Mouse (Mus musculus) urinary bladder, postnatal 25 days (tissue): ENCODE results near the gene Cideb.

Source experiments
- DNase-seq: peaks from one replicate; pipeline ENCODE4 v3.0.0; 2022; ENCODE audit warnings: low spot score

Cideb gene

DNA sequence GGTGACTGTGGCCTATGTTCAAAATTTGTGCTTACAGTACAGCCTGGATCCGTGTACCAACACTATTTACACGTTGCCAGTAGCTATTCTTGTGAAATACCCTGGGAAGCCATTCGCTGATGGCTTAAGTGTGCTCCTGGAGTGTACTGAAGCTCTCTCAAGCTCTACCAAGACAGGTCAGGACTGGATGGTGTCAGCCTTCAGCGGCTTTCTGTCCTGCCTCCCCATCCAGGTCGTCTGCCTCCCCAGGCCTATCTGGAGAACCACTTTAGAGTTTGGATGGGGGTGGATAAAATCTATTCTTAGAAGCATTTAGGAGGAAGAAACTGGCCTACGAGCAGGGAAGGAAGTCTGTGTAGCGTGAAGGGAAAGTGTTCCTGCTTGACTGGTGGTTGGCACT, 4.9 kb upstream of the Cideb start:
- DNase-seq = no peak

DNA sequence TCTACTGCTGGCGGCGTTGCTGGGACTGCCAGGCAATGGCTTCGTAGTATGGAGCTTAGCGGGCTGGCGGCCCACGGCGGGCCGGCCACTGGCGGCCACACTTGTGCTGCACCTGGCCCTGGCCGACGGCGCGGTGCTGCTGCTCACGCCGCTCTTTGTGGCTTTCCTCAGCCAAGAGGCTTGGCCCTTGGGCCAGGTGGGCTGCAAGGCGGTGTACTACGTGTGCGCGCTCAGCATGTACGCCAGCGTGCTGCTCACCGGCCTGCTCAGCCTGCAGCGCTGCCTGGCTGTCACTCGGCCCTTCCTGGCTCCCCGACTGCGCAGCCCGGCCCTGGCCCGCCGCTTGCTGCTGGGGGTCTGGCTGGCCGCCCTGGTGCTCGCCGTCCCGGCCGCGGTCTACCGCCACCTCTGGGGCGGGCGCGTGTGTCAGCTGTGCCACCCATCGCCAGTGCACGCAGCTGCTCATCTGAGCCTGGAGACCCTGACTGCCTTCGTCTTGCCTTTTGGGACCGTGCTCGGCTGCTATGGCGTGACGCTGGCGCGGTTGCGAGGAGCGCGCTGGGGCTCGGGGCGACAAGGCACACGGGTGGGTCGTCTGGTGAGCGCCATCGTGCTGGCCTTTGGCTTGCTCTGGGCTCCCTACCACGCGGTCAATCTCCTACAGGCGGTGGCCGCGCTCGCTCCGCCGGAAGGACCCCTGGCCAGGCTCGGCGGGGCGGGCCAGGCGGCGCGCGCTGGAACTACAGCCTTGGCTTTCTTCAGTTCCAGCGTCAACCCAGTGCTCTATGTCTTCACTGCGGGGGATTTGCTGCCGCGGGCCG, 4.0 kb upstream of the Cideb start:
- DNase-seq = peak; percentile 39

DNA sequence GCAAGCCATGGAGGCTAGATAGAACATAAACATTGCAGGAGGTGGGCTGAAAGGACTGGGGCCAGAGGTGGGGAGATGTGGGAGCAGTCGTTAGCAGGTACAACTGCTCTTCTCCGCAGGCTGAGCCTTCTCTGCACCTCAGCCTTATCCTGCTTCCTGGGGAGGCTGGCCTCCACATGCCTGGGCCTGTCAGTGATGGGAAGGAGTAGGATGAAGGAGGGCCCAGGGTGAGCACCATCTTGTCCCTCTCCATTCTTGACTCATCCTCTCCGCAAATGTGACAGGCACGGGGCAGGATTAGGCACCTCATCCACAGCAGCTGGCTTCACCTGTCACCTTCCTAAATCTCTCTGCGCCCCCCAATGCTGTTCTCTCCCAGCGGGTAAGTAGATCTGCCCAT, 2.9 kb upstream of the Cideb start, which contains the start of gene Ltb4r2:
TSS of gene Ltb4r2 (plus strand) at position 266 of the 400 bp plus-strand sequence.
- DNase-seq = no peak

DNA sequence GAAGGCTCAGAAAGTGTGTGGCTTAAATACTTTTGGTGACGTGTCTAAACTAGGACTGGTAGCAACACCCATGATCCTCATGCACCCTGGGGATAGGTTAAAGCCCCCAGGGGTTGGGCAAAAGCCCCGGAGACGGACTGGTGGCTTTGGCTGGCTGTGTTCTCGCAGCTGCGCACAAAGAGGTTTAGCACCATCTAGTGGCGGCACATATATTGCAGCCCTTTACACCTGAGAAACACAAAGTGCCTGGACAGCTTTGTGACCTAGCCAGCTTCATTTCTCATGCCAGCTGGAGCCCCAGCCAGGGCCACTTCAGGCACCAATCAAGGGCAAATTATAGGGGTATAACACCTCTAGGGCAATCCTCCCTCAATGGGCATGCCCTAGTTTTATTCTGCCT, 1.9 kb upstream of the Cideb start:
- peak; percentile 77 for DNase-seq

DNA sequence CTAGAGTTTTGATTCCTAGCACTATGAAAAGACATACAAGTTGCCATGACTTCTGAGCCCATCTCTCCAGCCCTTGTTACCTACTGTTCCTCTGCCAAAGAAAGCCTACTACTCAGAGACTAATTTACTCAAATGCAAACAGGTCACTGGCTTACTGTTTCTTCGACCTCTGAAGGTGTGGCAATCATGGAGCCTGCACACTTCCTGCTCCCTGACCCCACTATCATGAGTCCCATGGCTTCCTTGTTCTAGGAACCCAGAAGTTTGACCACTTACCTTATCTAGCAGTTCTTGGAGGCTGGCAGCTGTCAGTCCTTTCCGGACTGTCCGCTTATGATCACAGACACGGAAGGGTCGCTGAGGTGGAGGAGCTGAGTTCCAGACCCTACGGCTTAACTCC, 692 bp downstream of the Cideb start:
- DNase-seq = no peak

DNA sequence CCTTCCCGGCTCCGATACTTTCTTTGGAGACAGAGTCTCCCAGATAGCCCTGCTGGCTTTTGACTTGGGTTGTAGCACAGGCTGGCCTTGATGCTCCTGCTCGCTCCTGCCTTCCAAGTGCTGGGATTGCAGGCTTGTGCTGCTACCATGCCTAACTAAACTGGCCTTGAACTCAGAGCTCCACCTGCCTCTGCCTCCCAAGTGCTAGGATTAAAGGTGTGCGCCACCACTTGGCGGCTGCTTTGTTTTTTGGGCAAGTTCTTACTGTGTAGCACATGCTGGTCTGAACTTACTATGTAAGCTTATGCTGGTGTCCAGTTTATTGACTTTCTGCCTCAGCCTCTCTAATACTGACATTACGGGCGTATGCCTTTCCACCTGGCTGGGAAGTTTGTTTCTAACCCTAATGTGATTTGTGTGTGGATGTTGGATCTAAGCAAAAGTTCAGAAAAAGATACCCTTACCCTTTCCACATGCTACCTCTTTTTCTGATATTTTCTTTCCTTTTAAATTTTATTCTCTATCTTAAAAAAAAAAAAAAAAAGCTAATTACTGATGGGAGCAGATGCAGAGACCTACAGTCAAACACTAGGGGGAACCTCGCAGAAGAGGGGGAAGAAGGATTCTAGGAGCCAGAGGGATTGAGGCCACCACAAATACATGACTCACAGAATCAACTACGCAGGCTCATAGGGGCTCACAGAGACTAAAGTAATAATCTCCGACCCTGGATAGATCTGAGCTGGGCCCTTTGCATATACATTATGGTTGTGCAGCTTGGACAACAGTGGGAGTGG, 11.0 kb downstream of the Cideb start:
- DNase-seq = no peak

DNA sequence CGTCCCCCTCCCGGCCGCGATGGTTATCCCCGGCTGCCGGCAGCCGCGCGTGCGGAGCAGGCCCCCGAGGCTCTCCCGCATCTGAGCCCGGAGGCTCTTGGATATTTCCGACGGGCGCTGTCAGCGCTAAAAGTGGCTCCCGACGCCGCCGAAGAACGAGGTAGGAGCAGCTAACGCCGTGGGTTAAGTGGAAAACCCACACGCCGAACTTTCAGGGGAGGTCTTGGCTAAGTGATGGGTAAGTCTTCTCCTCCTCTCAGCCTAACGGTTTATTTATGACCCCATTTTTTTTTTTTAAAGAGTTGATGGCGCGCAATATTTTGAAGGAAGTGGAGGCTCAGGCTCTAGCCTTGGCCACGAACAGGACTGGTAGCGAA, 12.4 kb downstream of the Cideb start:
- DNase-seq = no peak

DNA sequence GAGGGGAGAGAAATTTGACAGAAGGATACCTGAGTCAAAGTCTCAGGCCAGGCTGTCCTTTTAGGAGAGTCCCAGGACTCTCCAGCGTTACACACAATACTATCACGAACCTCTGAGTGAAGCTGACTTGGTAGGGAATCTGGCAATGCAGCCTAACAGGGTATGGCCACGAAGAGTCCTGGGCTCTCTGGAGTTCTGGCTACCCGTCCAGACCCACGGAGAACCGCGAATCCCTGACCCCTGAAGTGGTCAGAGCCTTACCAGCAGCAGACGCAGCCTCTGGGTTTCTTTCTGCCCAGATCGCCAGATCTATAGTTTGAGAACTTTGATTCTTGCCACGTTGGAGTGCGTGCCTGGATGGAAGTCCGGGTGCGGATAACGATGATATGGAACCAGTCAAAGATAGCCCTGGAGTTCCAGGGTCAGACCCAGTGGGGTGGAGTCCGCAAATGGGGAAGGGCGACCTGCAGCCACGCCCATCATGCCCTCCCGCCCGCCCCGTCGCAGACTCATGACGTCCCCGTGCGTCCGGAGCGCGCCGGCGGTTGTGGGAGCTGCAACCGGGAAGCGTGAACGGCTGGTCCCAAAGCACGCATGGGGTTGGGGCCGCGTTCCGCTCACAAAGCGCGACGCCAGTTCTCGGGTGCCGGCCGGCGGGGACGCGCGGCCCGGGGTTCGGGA, 12.9 kb downstream of the Cideb start, which contains the start of the genes Dhrs1 and Nop9:
TSS of gene Dhrs1 (minus strand) at position 511 of the 681 bp plus-strand sequence.
TSS of gene Nop9 (plus strand) at position 514 of the 681 bp plus-strand sequence.
- peak; percentile 82 for DNase-seq

DNA sequence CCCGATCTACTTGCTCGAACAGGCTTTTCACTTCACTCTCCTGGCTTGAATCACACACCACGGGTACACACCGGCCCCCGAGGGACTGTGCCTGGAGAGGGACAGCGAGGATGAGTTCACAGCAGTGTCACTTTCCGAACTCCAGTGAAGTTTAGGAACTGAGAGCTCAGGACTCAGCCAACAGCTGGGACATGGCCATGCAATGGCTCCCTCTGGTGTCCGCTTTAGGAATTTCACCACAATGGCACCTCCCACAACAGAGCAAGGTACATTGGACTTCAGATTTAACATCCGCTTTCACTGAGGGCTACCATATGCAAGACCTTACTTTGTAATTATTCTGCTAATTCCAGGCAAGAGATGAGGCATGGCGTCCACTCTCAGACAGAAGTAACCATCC, 14.5 kb downstream of the Cideb start:
- peak; percentile 88 for DNase-seq

DNA sequence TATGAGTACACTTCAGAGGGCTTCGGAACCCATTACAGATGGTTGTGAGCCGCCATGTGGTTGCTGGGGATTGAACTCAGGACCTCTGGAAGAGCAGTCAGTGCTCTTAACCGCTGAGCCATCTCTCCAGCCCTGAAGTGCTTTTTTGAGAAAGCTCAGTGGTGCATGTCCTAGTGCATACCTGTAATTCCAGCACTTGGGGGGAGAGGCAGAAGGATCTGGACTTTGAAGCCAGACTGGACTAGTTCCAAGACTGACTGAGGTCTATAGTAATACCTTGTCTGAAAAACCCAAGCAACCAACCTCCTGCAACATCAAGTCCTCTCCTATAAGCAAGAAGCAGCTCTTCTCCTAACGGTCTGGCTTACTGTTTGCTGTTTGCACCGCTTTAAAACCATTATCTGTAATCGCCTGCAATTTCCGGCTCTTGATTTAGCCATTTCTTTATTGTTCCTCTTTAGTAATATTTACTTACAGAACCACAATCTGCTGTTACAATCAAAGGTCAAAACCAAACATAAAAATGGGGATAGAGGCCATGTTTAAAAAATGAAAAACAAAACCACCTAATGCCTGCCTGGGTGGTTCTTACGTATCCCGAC, 21.1 kb downstream of the Cideb start:
- DNase-seq = no peak

DNA sequence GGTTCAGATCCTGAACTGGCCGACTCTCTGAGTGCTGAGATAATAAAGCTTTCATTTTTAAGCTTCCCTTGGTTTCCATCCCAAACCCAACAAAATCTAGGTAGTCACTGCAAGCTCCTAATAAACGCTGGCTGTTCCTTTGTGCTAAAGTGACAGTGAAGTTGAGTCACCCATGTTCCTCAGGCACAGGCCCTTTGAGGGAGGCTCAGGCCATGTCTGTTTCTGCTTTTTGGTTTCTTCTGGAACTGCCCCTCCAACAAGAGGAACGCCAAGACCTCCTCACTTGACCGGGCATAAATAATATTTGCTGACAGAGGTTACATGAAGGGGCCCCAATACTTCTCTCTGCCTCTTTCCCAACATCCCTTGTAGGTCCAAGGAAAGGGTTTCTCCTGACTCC, 22.5 kb downstream of the Cideb start:
- no peak for DNase-seq

DNA sequence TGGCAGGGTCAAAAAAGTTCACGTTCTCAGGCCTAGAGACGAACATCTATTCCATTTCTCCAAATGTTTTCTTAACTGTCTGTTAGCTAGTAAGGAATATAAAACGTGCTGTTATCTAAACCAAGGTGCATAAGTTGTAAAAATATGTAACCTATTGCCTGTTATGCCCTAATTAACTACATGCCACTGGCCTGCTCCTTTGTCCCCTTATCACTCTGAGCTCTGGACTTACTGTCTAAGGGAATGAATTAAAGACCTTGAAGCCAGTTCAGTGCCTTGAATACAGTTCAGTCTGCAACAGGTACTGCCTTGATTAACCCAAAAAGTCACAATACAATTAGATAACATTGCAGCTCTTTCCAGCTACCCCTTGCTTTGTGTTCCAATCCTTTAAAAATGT, 22.9 kb downstream of the Cideb start:
- DNase-seq = no peak

DNA sequence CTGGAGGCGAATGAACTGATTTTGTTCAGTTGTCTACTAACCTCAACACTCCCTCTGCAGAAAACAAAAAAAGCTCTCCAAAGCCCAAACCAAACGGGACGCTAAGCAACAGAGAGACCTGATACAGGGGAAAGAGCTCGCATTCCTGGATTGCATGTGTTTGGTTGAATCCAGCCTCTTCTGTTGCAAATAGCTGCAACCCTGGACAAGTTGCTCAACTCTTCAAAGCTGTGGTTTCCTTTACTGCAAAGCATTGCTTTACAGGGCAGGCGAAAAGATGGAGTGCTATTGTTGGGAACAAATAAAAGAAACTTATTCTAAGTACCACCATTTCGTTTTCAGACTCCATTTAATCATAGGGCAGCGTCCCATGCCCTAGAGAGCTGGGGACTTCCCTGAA, 23.4 kb downstream of the Cideb start:
- DNase-seq = no peak

DNA sequence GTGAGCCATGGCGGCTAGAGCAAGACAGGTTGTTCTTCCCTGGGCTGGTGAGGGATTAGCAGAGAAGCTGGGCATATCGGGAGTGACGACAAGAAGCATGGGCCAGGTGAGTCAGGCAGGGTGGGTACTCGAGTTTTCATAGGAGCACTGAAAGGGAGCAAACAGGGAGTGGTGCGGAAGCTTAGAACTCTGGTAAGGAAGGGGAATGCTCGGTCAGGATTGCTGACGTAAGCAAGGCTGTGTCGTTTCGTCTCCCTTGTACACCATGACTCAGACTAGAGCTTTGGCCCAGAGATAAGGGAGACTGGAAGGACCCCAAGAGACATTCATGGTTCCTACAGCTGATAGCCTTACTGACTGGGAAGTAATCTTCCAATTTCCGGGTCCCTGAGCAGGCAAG, 24.4 kb downstream of the Cideb start:
- DNase-seq = no peak

DNA sequence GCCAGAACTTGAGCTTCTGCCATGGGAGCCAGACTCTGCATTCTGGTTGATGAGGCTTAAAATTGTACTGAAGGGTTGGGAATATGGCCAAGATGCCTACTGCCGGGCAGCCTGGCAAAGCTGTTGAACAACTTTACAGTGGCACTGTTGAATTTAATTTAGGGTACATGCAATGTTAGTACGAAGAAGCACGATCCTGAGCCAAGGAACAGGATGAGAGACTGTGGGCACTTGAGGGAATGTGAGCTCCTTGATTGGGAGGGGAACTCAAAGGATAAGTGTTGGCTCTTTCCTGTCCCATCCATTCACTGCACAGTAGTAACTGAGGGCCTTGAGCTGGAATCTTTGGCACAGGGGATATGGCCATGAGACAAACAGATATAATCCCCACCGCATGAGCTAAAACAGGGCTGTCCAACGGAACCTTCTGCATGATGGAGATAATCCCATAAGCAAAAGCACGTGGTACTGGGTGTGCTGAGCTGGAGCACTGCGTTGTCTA, 27.7 kb downstream of the Cideb start:
- no peak for DNase-seq

DNA sequence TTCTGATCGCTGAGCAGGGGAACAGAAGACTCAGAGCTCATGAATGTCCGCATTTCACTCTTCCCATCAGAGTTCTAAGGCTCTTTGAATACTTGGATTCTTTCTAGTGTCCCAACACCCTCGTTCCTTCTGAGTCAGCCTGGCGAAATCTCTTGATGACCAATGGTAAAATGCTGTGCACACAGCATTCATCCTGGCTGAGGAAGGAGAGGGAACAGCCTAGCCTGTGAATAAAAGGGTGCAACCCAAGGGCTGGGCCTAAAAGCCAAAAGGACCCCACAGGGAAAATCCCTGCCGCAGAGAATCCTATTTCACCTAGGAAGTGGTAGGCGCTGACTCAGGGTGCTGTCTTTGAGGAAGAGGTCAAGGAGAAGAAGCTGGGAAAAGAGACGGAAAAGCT, 28.1 kb downstream of the Cideb start:
- DNase-seq = no peak

DNA sequence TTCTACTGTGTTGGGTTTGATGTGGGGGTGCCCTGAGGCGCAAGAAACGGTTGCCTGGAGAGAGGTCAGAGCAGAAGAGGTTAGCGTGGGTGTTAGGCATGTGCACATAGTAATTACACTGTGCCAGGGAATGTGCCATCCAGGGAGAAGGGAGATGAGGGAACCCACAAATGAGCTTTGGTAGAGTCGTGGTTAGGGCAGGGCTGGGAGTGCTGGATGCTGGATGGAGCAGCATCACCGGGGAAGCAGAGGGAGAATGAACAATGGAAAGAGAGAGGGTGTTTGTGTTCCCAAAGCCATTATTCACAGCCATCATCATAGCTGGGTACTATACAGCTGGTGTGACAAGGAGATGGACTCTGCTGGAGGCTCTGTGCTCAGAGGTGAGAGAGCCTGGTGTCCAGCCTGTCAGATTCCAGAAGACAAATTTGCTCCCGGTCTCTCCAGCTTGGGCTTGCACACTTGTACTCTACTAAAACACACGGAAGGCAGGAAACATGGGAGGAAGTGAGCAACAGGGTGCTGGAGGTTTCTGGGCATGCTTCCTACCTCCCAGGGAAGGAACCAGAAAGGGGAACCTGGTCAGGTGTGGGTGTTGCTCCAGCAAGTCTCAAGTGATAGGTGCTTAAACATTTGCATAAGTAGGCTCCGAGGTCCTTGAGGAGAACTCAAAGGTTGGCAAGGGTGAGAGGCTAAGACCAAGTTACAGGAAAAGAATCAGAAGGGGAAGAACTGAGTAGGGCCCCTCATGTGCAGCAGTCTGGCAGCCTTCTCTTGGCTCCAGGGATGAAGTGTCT, 30.2 kb downstream of the Cideb start:
- no peak for DNase-seq

DNA sequence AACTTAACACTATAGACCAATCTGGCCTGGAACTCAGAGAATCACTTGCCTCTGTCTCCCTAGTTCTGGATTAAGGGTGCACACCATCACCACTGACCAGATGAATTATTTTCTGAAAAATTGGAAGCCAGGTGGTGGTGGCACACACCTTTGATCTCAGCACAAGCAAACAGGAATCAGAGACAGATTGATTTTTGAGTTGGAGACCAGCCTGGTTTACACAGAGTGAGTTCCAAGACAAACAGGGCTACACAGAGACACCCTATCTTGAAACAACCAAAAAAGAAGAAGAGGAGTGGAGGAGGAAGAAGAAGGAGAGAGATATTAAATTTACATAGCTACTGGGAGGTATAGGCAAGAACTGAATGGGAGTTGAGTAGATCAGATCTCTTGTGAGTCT, 32.0 kb downstream of the Cideb start:
- no peak for DNase-seq

DNA sequence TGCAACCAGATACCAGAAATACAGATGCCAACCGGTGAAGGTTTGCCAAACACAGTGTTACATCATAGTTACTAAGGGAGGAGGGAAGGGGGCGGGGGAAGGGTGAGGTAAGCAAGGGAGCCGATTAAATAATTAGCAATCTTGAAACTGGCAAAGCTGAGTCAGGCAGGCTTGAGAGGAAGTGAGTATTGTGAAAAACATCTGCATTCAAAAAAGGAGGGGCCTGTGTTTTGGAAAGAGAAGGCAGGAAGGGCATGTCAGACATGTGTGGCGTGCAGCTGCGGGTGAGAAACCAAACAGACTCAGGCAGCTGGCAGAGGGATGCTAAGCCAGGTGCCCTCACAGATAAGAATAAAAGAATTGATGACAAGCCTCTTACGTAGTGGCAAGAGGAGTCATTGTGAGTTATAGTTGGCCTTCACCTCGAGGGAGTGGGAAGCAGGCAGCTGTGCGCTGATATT, 33.8 kb downstream of the Cideb start:
- no peak for DNase-seq

DNA sequence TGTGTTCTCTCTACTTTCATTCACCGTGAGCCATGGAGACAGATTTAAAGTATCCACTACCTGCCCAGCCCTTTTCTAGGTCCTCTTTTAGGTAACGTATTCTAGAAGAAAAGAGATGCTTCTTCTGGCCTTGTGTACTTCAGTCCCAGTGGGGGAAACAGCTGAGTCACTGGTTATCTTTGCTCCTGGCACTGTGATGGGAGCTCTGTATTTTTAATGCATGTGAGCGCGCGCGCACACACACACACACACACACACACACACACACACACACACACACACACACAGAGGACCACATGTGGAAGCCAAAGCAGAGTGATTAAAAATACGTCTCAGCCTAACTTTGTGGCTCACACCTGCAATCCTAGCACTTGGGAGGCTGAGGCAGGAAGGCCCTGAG, 34.8 kb downstream of the Cideb start:
- no peak for DNase-seq

DNA sequence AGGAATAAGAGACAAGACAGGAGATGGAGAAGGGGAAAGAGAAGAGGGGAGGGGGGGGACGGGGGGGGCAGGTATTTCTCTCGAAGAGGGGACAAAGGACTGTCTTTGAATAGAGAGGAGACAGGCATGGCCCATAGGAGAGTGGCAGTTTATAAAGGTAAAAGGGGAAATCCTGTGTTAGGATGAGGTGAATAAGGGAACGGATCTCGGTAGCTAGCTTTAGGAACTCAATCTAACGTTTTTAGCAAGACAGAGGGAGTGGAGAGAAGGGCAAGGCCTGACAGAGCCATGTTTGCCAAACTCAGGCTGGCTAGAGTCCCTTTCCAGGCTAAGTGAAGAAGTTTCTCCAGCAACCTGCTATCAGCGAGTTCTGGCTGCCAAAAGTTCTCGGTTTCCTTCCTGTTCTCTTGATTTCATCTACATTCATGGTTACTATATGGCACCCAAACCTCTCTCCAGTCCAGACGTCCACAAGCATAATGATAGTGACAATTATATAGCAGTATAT, 35.8 kb downstream of the Cideb start:
- no peak for DNase-seq
